Mouse (Mus musculus) gastrocnemius, adult 2 months (tissue): ENCODE measurements around the gene Spn. TPM values are rescaled to one million over a fixed set of nuclear protein-coding genes. Genes with fewer than 3 reads are reported as not detected.
"Not testable (repeated sequence)": the region's sequence is repeated elsewhere in the genome, so short reads cannot be mapped to it uniquely, and the experiment has no call there.

ENCODE experiments used
- DNase-seq: peaks from one replicate; pipeline ENCODE4 v3.0.0; 2022
- H3K27ac ChIP-seq: fragments of 200-600 bp; 2 replicates; pipeline ENCODE4 v1.8.1; 2022; ENCODE audit warnings: mild to moderate bottlenecking
- H3K4me3 ChIP-seq: fragments of 200-600 bp; 2 replicates; pipeline ENCODE4 v1.8.1; 2022; ENCODE audit warnings: mild to moderate bottlenecking, moderate library complexity
- CTCF ChIP-seq: fragments of 200-600 bp; IDR thresholded peaks from 2 replicates; pipeline ENCODE4 v1.8.1; 2022; ENCODE audit warnings: antibody characterized with exemption, mild to moderate bottlenecking, moderate library complexity
- intact Hi-C: fragments of 180-260 bp; cut with DNase I; formaldehyde crosslinking; loops from one replicate; pipeline ENCODE4 v1.15.1; 2025
- total RNA-seq, 2 experiments: library from RNA; stranded (reverse); gene quantifications; 2 replicates each; pipeline ENCODE4 v1.2.3; 2021

The Spn gene
- total RNA-seq, 2 experiments from 2014 or later, result 0.17 TPM; not detected in 1

GRCm38 (mm10) chr7:127098521-127098920, 39.1 kb downstream of the Spn start:
- intact Hi-C loops, result no loop called here
- no peak for DNase-seq
- Histone ChIP-seq H3K4me3 (no peak overlapping the region), H3K27ac (no peak overlapping the region)
- TF ChIP-seq CTCF, result no peak

DNA sequence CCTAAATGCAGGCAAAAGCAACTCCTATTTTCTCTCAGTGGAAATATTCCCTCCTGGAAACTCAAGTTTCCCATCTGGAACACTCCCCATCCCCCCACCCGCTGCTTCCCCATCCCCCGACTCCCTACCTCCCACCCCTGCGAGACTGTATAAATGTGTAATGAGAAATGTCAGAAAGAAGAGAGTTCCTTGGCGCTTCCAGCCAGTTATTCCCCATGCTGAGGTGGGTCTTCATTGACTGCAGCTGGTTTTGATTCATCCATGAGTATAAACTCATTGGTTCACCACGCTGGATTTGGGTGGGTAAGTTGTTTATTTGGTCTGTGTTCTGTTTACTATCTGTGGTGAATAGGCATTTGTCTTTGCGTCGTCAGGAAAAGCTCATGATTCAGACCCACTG, 41.2 kb downstream of the Spn start:
- no peak overlapping the region for H3K27ac ChIP-seq
- no peak overlapping the region for H3K4me3 ChIP-seq
- intact Hi-C loops, result no loop called here
- no peak for TF ChIP-seq CTCF
- DNase-seq, result no peak

DNA sequence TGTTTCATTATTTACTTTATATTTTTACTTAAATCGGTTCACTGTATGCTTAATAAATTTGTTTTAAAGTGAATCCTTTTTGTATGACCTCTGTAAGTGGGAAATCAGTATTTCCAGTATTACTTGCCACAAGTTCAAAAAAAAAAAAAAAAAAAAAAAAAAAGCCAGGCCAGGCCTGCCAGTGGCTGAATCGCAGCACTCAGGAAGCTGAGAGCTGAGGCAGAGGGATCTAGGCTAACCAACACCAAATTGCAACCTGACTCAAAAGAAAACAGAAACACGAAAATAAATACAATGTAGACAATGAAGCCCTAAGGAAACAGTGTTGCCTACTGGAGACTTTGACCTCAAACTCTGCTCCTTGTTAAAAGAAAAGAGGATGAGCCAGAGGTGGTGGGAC, 43.7 kb downstream of the Spn start:
- no peak for DNase-seq
- no peak overlapping the region for H3K4me3 ChIP-seq
- no peak for TF ChIP-seq CTCF
- no peak overlapping the region for H3K27ac ChIP-seq
- intact Hi-C loops, result no loop called here

GRCm38 (mm10) chr7:127091114-127091896, 46.3 kb downstream of the Spn start, which contains the start of gene AI467606:
Gene AI467606 (plus strand): TSS chr7:127091359.
- Histone ChIP-seq H3K27ac (peak within 1 kb of the TSS; percentile 74), H3K4me3 (peak within 1 kb of the TSS; percentile 63)
- intact Hi-C loops, result no loop called here
- DNase-seq, result peak; percentile 60
- no peak for TF ChIP-seq CTCF

GRCm38 (mm10) chr7:127090154-127091113, 47.2 kb downstream of the Spn start:
- H3K4me3 ChIP-seq, result no peak overlapping the region
- no peak for DNase-seq
- H3K27ac ChIP-seq, result peak overlapping the region; percentile 35; the same call in 1 of the 2 replicates
- intact Hi-C loops, result no loop called here
- TF ChIP-seq CTCF, result no peak

GRCm38 (mm10) chr7:127088901-127089845, 48.5 kb downstream of the Spn start:
- intact Hi-C loops, result no loop called here
- TF ChIP-seq CTCF, result no peak
- Histone ChIP-seq H3K27ac (peak overlapping the region; percentile 41), H3K4me3 (peak overlapping the region; percentile 57)
- no peak for DNase-seq

- H3K4me3 ChIP-seq, result no peak overlapping the region
- no peak for DNase-seq
- TF ChIP-seq CTCF, result no peak
- no peak overlapping the region for H3K27ac ChIP-seq
- intact Hi-C loops, result no loop called here
These were observed 49.5 kb downstream of the Spn start for GRCm38 (mm10) chr7:127088083-127088482.

GRCm38 (mm10) chr7:127087278-127088010, 50.2 kb downstream of the Spn start, which contains the start of gene Zg16:
Gene Zg16 (minus strand): TSS chr7:127087328.
- intact Hi-C loops, DNase-seq, H3K4me3 ChIP-seq, H3K27ac ChIP-seq: not testable (repeated sequence)

DNA sequence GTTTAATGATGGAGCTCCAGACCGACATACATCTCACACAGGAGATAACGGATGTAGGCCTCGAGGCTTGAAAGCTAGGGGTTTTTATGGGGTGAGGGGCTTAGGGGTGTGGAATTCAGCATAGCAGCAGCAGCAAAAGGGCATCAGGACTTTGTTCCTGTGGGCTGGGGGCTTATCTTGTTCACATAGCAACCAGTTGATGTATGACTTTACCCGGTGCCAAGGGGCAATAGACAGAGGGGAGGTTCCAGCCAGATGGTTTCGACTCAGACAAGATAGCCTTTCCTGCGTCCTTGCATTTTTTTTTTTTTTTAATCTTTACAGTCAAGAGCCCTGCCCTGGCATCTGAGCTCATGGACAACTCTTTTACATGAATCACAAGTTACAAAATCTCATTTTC, 51.9 kb downstream of the Spn start:
- intact Hi-C loops, DNase-seq, H3K4me3 ChIP-seq, H3K27ac ChIP-seq: not testable (repeated sequence)

DNA sequence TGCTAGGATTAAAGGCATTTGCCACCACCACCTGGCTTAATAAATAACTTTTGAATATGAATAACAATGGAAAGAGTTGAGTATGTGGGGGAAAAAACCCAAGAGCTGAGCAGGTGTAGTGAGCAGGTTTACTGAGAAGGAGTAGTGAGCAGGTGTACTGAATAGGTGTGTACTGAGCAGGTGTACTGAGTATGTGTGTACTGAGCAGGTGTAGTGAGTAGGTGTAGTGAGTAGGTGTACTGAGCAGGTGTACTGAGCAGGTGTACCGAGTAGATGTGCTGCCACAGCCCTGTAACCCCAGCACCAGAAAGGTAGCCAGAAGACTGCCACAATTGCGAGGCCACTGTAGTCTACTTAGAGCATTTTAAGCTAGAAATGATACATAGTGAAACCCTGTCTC, 52.8 kb downstream of the Spn start:
- no peak for TF ChIP-seq CTCF
- no peak overlapping the region for H3K4me3 ChIP-seq
- no peak for DNase-seq
- intact Hi-C loops, result no loop called here
- no peak overlapping the region for H3K27ac ChIP-seq

DNA sequence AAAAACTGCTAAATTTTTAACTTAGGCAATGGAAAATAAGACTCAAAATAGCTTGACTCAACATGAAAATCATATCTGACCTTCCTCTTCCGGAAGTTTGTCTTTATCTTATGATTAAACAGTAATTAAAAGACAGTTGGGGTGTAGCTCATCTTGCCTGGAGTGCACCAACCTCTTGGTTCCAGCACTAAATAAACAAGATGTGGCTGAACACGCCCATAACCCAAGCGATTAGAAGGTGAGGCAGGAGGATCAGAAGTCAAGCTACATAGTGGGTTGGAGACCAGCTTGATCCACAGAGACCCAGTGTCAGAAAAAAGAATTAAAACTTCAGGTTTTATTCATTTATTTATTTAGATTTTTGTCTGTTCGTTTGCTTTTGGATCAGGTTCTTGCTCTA, 53.9 kb downstream of the Spn start:
- DNase-seq, result no peak
- intact Hi-C loops, result no loop called here
- H3K4me3 ChIP-seq, result no peak overlapping the region
- no peak for TF ChIP-seq CTCF
- H3K27ac ChIP-seq, result no peak overlapping the region
